Mouse (Mus musculus) forelimb bud, embryonic 11.5 days (tissue): ENCODE measurements around the gene 2810459M11Rik.
"Not testable (repeated sequence)": the region's sequence is repeated elsewhere in the genome, so short reads cannot be mapped to it uniquely, and the experiment has no call there.

ENCODE experiments used
- DNase-seq: peaks from one replicate; pipeline ENCODE4 v3.0.0-alpha.2; 2012; ENCODE audit warnings: low read depth, low spot score

2810459M11Rik gene

GRCm38 (mm10) chr1:86045848-86046805, at the start of gene 2810459M11Rik:
2810459M11Rik (plus strand) TSS chr1:86045863.
- no peak for DNase-seq

GRCm38 (mm10) chr1:85997221-85997620, 48.4 kb upstream of the 2810459M11Rik start:
- DNase-seq, result no peak

DNA sequence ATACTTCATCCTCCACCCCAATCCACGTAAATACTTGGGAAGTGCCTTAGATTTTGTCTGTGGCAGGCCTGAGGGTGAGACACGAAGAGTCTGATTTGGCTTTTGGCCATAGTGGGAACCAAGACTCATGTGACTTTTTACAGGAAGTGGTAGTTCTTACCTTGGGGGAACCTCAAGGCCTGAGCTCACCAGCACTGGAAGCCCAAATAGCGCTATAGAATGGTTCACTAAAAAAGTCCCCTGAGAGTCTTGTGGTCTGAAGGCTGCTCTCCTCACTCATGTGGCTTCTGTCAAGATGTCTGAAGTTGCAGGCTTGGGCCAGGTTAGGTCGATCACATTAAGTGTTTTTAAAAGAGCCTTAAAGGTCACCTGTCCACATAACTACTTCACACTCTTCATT, 47.7 kb upstream of the 2810459M11Rik start:
- no peak for DNase-seq

DNA sequence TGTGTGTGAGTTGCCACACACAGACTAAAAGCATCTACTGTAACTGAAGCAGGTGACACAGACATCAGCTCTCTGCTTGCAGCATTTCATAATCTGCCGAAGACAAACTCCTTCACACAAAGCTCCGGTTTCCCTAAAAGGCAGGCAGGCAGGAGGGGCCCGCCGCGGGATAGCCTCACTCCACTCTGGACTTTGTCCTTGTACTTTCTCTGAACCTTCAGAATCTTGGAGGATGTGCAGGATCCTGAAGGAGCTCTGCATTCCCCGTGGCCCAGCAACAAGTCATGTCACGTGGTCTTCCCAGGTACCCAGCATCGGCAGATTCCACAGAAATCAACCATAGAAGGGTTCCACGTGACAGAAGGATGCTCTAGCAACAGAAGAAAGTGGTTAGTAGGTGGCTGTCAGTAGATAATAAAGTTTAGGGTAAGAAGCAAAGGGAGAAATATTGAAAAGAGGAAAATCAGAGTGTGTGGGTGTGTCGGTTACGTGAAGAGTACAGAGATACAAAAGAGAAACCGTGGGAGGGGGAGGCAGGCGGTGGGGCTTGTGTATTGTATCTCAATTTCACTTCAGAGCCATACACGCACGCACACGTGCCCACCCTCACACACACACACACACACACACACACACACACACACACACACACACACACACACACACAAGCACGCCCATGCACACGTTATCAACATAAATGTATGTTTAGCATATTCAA, 45.7 kb upstream of the 2810459M11Rik start:
- no peak for DNase-seq

DNA sequence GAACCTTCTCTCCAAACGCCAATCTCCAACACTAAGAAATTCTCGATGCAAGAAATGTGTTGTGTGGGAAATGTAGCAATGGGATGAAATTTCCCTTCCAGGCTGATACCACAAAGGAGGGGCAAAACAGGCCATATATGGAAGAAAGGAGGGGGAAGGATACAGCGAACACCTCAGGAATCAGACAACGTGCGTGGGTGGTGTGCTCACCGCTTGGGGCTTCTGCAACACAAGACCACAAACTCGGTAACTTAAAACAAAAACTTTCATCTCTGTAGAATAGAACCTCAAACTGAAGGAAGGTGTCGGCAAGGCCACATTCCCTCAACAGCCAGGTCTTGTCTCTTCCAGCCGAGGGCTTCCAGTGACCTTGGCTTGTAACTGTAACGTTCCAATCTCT, 40.1 kb upstream of the 2810459M11Rik start:
- no peak for DNase-seq

GRCm38 (mm10) chr1:86006040-86006439, 39.6 kb upstream of the 2810459M11Rik start:
- no peak for DNase-seq

DNA sequence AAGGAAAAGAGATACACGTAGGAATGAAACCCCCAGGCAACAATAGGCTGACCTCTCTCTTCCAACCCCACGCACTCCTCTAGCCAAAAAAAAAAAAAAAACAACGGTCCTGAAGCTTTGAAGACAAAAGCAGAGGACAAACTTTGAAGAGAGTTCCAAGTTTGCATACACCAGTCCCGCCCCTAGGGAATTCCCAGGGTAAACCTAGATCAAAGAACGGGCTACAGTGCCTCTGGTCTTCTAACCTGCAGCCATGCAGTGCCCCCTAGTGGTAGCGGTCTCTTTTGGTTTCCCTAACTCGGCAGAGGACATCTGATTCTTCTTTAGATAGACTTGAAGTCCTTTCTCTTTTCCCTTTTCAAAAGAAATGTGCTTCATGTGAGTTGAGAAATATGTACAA, 37.9 kb upstream of the 2810459M11Rik start:
- peak; percentile 92 for DNase-seq

GRCm38 (mm10) chr1:86015758-86016157, 29.9 kb upstream of the 2810459M11Rik start:
- DNase-seq, result not testable (repeated sequence)

GRCm38 (mm10) chr1:86016516-86016915, 29.1 kb upstream of the 2810459M11Rik start, which contains the start of gene Spata3:
Spata3 (plus strand) TSS chr1:86016816.
- DNase-seq, result no peak

- DNase-seq, result peak; percentile 73
Observed at GRCm38 (mm10) chr1:86018235-86019055, 27.2 kb upstream of the 2810459M11Rik start.

GRCm38 (mm10) chr1:86021365-86021989, 24.2 kb upstream of the 2810459M11Rik start:
- DNase-seq, result no peak

DNA sequence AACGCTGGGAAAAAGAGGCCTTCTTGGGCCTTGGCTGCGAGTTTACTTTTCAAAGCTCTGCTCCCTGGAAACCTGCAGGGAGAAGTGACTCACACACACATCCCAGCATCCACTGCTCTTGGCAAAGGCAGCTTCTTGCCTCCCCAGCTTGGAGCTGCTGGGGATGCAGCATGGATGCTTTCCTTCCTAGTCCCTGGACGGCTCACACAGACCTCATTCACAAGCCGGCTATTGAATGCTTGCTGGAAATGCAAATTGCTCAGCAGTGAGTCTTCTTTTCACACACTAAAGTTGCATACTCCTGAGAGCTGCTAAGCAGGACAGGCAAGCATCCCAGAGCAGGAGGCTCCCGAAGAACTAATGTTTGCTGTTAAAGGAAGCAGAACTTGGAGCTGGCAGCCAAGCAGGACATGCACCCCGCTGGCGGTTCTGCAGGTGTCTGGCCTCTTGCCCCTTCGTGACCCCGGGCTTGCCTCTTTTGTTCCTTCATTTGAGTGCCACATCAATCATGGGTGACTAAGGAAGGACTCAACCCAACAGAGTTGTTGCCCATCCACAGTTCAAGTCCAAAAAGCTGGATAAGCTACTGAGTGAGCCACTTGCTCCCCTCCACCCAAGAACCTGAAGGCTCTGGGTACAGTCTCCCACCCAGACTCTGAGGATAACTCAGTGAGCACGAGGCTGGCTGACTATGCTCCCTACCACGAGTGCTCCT, 13.2 kb upstream of the 2810459M11Rik start:
- DNase-seq, result no peak

GRCm38 (mm10) chr1:86038191-86038951, 7.3 kb upstream of the 2810459M11Rik start:
- DNase-seq, result no peak

DNA sequence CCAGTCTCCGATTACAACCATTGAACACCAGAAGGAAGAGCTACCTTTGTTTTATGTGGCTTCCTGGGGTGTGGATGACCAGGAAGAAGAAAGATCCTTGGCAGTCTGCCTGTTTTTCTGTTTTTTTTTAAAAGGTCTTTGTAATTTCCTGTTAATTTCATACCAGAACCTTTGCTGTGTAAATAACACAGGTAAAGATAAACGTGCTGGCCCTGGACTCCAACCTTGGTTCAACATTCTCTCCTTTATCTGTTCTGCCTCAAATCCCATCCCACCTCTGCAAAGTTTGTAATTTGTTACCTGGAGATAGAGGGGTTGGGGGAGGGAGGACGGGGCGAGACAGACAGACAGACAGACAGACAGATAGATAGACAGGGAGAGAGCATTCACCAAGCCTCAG, 5.5 kb upstream of the 2810459M11Rik start:
- no peak for DNase-seq

DNA sequence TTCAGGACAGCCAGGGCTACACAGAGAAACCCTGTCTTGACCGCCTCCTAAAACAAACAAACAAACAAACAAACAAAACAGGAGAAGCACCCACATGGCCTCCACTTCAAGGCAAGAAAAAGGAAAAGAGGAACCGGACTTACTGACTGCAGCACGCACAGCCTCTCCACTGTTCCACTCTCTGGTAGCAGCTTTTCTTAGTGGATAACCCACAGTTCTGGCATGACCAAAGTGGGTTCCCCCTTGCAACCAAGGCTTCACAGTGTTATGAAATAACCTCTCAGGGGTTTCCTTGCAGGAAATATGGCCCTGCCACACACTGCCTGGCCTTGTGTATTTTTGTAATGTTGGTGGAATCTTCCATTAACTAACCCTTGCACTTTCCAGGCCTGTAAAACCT, 4.8 kb upstream of the 2810459M11Rik start:
- no peak for DNase-seq

GRCm38 (mm10) chr1:86045056-86045455, 607 bp upstream of the 2810459M11Rik start:
- DNase-seq, result no peak

DNA sequence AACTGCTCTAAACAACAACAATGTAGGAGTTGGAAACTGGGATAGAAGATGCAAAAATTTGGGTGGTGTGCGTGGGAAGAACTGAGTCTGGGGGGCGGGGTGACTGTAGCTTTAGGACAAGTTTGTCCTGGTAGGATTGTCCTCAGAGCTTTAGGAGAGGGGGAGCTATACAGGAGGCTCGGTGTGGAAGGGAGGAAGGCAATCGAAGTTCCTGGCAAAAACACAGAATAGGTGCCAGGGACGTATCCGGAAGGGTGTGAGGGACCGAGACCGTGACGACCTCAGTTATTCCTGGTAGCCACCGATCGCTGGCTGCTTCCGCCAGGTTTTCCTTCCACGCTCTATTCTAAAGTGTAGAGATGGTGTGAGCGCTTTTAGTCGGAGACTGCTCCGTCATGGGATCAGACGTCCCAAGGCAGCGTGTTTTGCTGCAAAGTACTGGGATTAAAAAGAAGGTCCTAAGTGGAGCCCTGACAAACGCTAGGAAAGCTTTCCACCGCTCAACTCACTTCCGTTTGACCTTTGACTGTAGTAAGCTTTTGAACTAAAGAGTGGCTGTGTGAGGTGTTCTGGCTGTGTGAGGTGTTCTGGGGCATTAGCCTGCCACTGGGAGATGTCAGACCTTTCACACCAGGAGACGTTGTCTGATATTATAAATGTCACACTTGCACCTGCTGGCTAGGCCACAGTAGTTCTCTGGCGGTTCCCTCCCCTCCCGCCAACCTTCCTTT, 1.3 kb downstream of the 2810459M11Rik start:
- DNase-seq, result no peak

GRCm38 (mm10) chr1:86048231-86048630, 2.6 kb downstream of the 2810459M11Rik start:
- DNase-seq, result no peak

DNA sequence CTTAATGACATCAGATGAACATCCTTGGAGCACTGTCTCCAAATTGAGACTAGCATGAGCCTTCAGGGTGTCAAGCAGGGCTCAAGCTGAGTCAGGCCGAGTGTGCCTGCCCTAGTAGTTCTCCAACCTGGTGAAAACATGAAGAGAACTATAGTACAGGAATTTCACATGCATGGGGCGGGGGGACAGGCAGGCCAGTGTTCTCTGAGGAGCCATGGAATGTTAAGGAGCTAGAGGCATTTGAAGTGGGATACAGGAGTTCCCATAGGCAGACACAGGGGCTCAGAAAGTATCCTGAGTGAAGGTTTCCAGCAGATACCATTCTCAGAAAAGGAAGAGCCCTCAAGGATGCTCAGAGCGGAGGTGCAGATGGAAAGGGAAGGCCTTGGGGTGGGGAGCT, 3.1 kb downstream of the 2810459M11Rik start:
- DNase-seq, result no peak
